Mouse (Mus musculus) heart, postnatal 0 days (tissue): Measurements from ENCODE around the gene Dtd1.

ENCODE experiments used
- CTCF ChIP-seq: IDR thresholded peaks from 2 replicates; pipeline ENCODE4 v1.5.1; 2016; ENCODE audit warnings: antibody characterized with exemption, control low read depth, low read depth
- EP300 ChIP-seq: IDR thresholded peaks from 2 replicates; pipeline ENCODE4 v1.6.1; 2016; ENCODE audit warnings: antibody characterized with exemption, low read depth

DNA sequence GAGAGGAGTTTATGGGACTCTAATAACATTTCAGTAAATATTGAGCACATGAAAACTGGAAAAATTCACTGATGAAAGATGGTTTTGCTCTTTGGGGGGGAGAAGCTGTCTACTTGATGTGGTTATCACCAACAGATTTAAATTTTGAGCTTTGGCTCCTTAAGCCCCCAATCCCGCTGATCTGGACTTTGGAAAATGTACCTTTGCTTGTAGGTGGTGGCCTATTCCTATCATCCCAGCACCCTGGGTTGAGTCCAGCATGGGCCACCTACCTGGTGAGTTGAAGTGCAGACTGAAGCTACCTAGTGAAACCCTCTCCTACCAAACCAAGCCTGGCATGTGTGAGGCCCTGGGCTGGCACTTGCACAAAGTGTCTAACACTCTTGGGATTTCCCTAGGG, 1.9 kb downstream of the Dtd1 start:
- TF ChIP-seq CTCF = no peak
- TF ChIP-seq EP300 = no peak
